16 mouse cellular contexts compared by ENCODE assay signal in genomic region chr6:12542496-12542895, GRCm38 (mm10).
"Had no signal": no experiment of that assay in that cellular context is flagged by ENCODE, and none has a peak within 500 bp of the region (broad histone marks: within the 10 kb centered on the region; RNA-seq: fewer than 3 reads in every experiment).

No protein-coding gene starts in this region.

- H3K27me3 ChIP-seq: neural tube, embryonic 13.5 days; neural tube, embryonic 15.5 days; stomach, embryonic 15.5 days had no signal

- H3K4me2 ChIP-seq: neural tube, embryonic 13.5 days; neural tube, embryonic 15.5 days; stomach, embryonic 15.5 days had no signal

- H3K4me1 ChIP-seq: neural tube, embryonic 13.5 days; stomach, embryonic 15.5 days had no signal

- H3K9ac ChIP-seq: neural tube, embryonic 13.5 days; neural tube, embryonic 15.5 days; stomach, embryonic 15.5 days had no signal

- H3K36me3 ChIP-seq: neural tube, embryonic 13.5 days; neural tube, embryonic 15.5 days; stomach, embryonic 15.5 days had no signal

- H3K9me3 ChIP-seq: neural tube, embryonic 13.5 days; neural tube, embryonic 15.5 days; stomach, embryonic 15.5 days had no signal

- DNase-seq: retina, postnatal 1 day; right cerebral cortex, adult 18-20 months; right cerebral cortex, postnatal 14 days; right cerebral cortex, postnatal 25 days; right cerebral cortex, postnatal 4 days; spleen, adult 18-20 months; thymus, adult 18-20 months; thymus, adult 2 months; thymus, postnatal 14 days; thymus, postnatal 25 days; thymus, postnatal 36 days; thymus, postnatal 4 days had no signal

- H3K27ac ChIP-seq: neural tube, embryonic 13.5 days; neural tube, embryonic 15.5 days; stomach, embryonic 15.5 days; stomach, postnatal 0 days had no signal

- H3K4me3 ChIP-seq: neural tube, embryonic 13.5 days; neural tube, embryonic 15.5 days; stomach, embryonic 15.5 days had no signal
